Mouse (Mus musculus): ENCODE data around the gene Rab4b.

- TF ChIP-seq CTCF (IDR thresholded peaks at IDR 0.05; ENCODE audit: extremely low read depth, insufficient read depth, low read length) (no peak), POLR2A (IDR thresholded peaks at IDR 0.05; ENCODE audit: extremely low read depth, insufficient read depth, low read length) (no peak)
Measured at GRCm38 (mm10) chr7:27164112-27164947, 14.4 kb downstream of the Rab4b start.
